Mouse (Mus musculus) neural tube, embryonic 11.5 days (tissue): ENCODE measurements around the gene Rac2. TPM values are rescaled to one million over a fixed set of nuclear protein-coding genes. Genes with fewer than 3 reads are reported as not detected.

Experiments
- ATAC-seq: fragments of 200-750 bp; cut with Nextera tagmentation; 2 replicates; pipeline ENCODE4 v1.8.0; 2017; ENCODE audit warnings: moderate number of reproducible peaks, mild to moderate bottlenecking, moderate TSS enrichment, moderate library complexity; ENCODE audit not compliant: insufficient read depth, low FRiP score, low TSS enrichment
- DNase-seq: peaks from one replicate; pipeline ENCODE4 v3.0.0-alpha.2; 2015; ENCODE audit warnings: low spot score
- H3K27ac ChIP-seq: fragments of 300-500 bp; sonication (generic); 2 replicates; pipeline ENCODE4 v1.5.1; 2014; ENCODE audit warnings: low read depth, mild to moderate bottlenecking, low read length
- H3K27me3 ChIP-seq: fragments of 300-500 bp; sonication (generic); 2 replicates; pipeline ENCODE4 v1.6.1; 2014; ENCODE audit warnings: mild to moderate bottlenecking, low read length, mixed read lengths; ENCODE audit not compliant: control insufficient read depth, insufficient read depth
- H3K36me3 ChIP-seq: fragments of 300-500 bp; sonication (generic); 2 replicates; pipeline ENCODE4 v1.6.1; 2014; ENCODE audit warnings: mild to moderate bottlenecking, low read length, moderate library complexity, mixed read lengths; ENCODE audit not compliant: control insufficient read depth, insufficient read depth
- H3K4me1 ChIP-seq: fragments of 300-500 bp; sonication (generic); 2 replicates; pipeline ENCODE4 v1.6.1; 2014; ENCODE audit warnings: low read length, mixed read lengths; ENCODE audit not compliant: control insufficient read depth, insufficient read depth
- H3K4me2 ChIP-seq: fragments of 300-500 bp; sonication (generic); 2 replicates; pipeline ENCODE4 v1.6.1; 2014; ENCODE audit warnings: low read depth, mild to moderate bottlenecking, moderate library complexity
- H3K4me3 ChIP-seq: fragments of 300-500 bp; sonication (generic); 2 replicates; pipeline ENCODE4 v1.5.1; 2014; ENCODE audit warnings: low read depth, low read length
- H3K9ac ChIP-seq: fragments of 300-500 bp; sonication (generic); 2 replicates; pipeline ENCODE4 v1.6.1; 2014; ENCODE audit warnings: mild to moderate bottlenecking, low read length
- H3K9me3 ChIP-seq: fragments of 300-500 bp; sonication (generic); 2 replicates; pipeline ENCODE4 v1.6.1; 2016; ENCODE audit warnings: low read length; ENCODE audit not compliant: control insufficient read depth
- WGBS: fragments of 180-500 bp; shearing (Covaris S2); extraction: QIAGEN DNeasy Blood & Tissue Kit; methylation state at CpG from one replicate; pipeline ENCODE4 v1.1.7; 2014; 5-methylcytosine and 5-hydroxymethylcytosine counted together
- polyA plus RNA-seq: library from polyadenylated mRNA; unstranded; fragments of >200 nt; fragmentation: Nextera tagmentation; extraction: Ambion mirVana; gene quantifications from 2 replicates; pipeline ENCODE4 v1.2.1, GENCODE M21; 2014

Rac2 gene
- polyA plus RNA-seq, 1 experiment from 2014 or later: 8.5 TPM

DNA sequence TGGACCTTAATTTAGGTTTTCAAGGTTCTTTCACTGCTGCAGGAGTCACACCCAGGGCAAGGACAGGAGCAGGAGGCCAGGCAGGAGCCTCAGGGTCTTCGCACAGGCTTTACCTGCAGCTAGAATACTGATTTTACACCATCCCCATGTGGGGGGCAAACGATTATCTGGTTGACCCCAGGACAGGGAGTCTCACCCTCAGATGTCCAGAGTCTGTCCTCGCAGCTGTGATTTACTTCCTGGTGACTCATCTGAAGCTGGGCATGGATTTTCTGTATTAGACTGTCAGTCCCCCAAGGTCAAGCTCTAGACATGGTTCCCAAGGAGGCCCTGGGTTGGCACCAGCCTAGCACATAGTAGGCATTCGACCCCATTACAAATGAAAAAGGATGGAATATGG lies 26.5 kb downstream of the Rac2 start:
- H3K4me1 ChIP-seq: peaks cover 6% of the 10 kb centered on the region; the same call in 1 of the 2 replicates
- H3K27ac ChIP-seq: no peak overlapping the region
- H3K27me3 ChIP-seq: 0 out of 2 replicates have a peak, but pooled peaks cover 2% of the 10 kb centered on the region
- ATAC-seq (no peak), DNase-seq (no peak)
- no peak overlapping the region for H3K4me3 ChIP-seq
- H3K9ac ChIP-seq: no peak overlapping the region
- H3K36me3 ChIP-seq: no peaks in the 10 kb centered on the region
- no peaks in the 10 kb centered on the region for H3K9me3 ChIP-seq
- H3K4me2 ChIP-seq: no peak overlapping the region
- WGBS: 85% methylated on average over 4 of the region's 4 CpGs

DNA sequence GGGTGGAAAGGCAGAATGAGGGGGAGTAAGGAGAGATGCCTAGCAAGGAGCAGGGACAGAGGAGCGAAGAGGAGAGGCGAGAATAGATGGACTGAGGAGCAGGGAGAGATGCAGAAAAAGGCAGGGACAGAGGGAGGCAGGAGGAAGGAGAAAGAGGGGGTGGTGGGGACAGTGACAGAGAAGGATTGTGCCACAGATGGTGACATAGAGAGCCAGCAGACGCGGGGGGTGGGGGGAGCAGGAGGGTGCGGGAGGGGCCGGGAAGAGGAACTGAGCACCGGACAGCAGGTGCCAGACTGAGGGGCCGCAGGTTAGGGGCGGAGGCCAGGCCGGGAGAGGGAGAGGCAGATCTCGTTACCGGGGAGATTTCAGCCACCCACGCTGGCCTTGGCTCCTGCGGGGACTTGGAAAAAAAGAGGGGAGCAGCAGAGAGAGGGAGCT lies 28.0 kb downstream of the Rac2 start, which contains the start of gene Sstr3:
TSS of gene Sstr3 (minus strand) at position 125 of the 441 bp plus-strand sequence.
- no peak for ATAC-seq
- H3K4me3 ChIP-seq: no peak within 1 kb of the TSS
- WGBS: 13% methylated on average over 14 of the region's 14 CpGs
- H3K4me1 ChIP-seq: peaks cover 6% of the 10 kb centered on the region; the same call in 1 of the 2 replicates
- no peak within 1 kb of the TSS for H3K4me2 ChIP-seq
- no peaks in the 10 kb centered on the region for H3K36me3 ChIP-seq
- H3K27me3 ChIP-seq: 0 out of 2 replicates have a peak, but pooled peaks cover 2% of the 10 kb centered on the region
- no peaks in the 10 kb centered on the region for H3K9me3 ChIP-seq
- no peak within 1 kb of the TSS for H3K27ac ChIP-seq
- H3K9ac ChIP-seq: no peak within 1 kb of the TSS
- DNase-seq: peak; percentile 31

DNA sequence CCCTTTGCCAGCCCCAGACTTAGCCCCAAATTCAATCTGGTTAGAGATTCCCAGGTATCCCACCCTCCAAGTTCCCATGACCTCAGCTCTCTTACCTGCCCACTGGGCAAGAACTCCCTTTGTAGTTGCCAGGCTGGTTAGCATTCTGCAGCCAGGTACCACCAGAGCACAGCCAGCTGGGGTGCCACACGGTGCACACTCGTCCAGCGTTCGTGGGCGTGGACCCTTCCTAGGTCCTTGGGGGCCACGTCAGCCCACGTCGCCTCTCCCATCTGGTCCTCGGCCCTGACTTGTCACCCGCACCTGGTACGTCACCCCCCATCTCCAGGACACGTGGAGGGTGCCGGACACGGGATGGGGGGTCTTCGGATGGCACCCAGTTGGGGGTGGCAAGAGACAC lies 28.5 kb downstream of the Rac2 start:
- H3K27ac ChIP-seq: no peak overlapping the region
- no peak for ATAC-seq

DNA sequence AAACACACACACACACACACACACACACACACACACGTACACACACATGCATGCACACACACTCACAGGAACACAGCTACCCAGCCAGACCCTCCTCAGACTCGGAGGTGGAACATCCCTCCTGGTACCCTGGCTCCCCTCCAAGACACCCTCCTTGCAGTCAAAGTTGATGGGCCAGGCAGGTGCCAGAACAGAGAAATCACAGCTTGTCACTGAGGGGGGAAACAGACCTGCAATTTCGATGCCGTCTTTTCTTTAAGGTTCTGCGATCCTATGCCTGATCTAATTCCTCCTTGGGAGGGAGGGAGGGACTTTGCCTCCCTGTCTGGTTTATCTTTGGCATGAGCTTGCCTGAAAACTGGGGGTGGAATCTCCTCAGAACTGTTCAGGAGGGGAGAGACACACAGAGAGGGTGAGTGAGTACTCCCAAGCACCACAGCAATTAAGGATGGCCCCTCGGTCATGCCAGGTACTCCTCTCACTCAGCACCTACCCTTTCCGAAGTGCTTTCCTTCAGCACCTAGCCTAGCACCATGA lies 29.7 kb downstream of the Rac2 start:
- Histone ChIP-seq H3K9ac (no peak overlapping the region), H3K27ac (no peak overlapping the region), H3K9me3 (no peaks in the 10 kb centered on the region), H3K4me1 (no peaks in the 10 kb centered on the region; the same call in 1 of the 2 replicates), H3K27me3 (0 out of 2 replicates have a peak, but pooled peaks cover 2% of the 10 kb centered on the region), H3K36me3 (no peaks in the 10 kb centered on the region), H3K4me3 (no peak overlapping the region), H3K4me2 (no peak overlapping the region)
- WGBS: 72% methylated on average over 7 of the region's 7 CpGs
- DNase-seq (no peak), ATAC-seq (no peak)

More for the DNA sequence above, 28.5 kb downstream of the Rac2 start:
- no peak for DNase-seq
- H3K4me2 ChIP-seq: no peak overlapping the region
- 78% methylated on average over 15 of the region's 15 CpGs for WGBS
- no peaks in the 10 kb centered on the region for H3K9me3 ChIP-seq
- 0 out of 2 replicates have a peak, but pooled peaks cover 2% of the 10 kb centered on the region for H3K27me3 ChIP-seq
- H3K4me1 ChIP-seq: peaks cover 6% of the 10 kb centered on the region; the same call in 1 of the 2 replicates
- H3K9ac ChIP-seq: no peak overlapping the region
- H3K4me3 ChIP-seq: no peak overlapping the region
- no peaks in the 10 kb centered on the region for H3K36me3 ChIP-seq

DNA sequence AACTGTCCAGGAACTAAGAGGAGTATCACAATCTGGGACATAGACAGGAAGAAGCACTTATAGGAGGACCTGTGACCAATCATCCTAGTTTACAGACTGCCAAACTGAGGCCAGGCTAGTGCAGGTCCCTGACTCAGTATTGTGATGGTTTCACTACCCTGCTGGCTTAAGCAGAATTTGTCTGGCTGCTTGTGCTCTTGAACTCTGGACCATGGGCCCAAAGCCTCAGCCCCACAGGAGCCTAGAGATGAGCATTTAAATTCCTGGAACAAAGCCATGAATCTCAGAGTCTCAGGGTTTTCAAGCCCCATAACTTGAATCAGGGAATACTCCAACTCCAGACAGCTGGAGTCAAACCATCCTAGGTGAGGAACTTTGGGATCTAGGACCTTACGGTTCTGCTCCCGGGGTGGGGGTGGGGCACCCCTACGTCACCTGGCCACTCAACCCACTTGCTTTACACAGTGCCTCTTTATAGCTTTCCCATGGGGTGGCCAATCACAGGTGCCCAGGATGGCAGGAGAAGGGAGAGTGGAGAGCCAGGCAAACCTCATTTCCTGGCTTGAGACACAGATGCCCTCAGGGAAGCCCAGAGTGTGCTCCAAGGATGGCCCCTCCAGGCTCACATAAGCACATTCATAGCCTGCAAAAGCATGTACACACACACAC lies 30.4 kb downstream of the Rac2 start:
- Histone ChIP-seq H3K27ac (no peak overlapping the region), H3K9me3 (no peaks in the 10 kb centered on the region), H3K9ac (no peak overlapping the region), H3K4me1 (no peaks in the 10 kb centered on the region), H3K4me2 (no peak overlapping the region), H3K36me3 (no peaks in the 10 kb centered on the region), H3K27me3 (0 out of 2 replicates have a peak, but pooled peaks cover 2% of the 10 kb centered on the region), H3K4me3 (no peak overlapping the region)
- DNase-seq: no peak
- no peak for ATAC-seq
- WGBS: 85% methylated on average over 3 of the region's 3 CpGs

DNA sequence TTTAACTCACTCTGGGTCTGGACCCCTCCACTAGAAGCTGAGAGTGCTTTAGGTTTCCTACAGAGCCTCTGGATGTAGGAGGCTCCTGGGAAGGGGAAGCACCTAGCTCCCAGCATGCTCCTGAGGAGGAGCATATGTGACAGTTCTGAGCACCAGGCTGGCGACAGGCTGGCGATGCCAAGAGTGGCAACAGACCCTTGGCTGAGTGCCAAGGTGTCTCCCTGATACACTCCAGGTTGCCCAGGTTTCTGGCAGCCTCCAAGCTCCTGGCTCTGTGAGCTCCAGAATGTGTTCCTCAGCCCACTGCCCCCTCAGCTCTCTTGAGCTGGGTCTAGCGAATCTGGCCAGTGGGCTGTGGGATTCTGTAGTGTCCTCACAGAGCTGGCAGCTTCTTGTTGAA lies 31.0 kb downstream of the Rac2 start:
- Histone ChIP-seq H3K9me3 (no peaks in the 10 kb centered on the region), H3K4me2 (no peak overlapping the region), H3K27me3 (0 out of 2 replicates have a peak, but pooled peaks cover 2% of the 10 kb centered on the region), H3K9ac (no peak overlapping the region), H3K4me1 (no peaks in the 10 kb centered on the region), H3K36me3 (no peaks in the 10 kb centered on the region), H3K4me3 (no peak overlapping the region), H3K27ac (no peak overlapping the region)
- ATAC-seq (no peak), DNase-seq (no peak)
- WGBS: 70% methylated on average over 3 of the region's 3 CpGs

DNA sequence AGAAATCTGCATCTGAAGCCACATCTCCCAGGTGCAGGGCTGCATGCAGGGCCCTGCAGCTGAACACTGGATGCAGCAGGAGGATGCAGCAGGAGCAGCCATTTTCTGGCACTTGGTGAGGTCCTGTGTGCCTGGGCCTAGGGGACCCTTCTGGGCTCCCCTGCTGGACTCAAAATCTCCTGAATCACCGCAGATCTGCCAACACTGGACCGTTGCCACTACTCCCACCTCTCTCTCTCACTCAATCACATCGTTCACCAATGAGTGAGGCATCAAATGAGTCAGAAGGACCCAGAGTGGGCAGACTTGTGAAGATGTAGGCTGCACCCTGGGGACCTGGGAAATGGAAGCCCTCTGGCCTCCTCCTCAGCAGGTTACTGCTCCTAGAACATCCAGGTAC lies 31.5 kb downstream of the Rac2 start:
- Histone ChIP-seq H3K27ac (no peak overlapping the region), H3K36me3 (no peaks in the 10 kb centered on the region), H3K9ac (no peak overlapping the region), H3K4me1 (no peaks in the 10 kb centered on the region), H3K4me2 (no peak overlapping the region), H3K4me3 (no peak overlapping the region), H3K9me3 (no peaks in the 10 kb centered on the region), H3K27me3 (0 out of 2 replicates have a peak, but pooled peaks cover 2% of the 10 kb centered on the region)
- no peak for DNase-seq
- no peak for ATAC-seq
- WGBS: 81% methylated on average over 3 of the region's 3 CpGs

DNA sequence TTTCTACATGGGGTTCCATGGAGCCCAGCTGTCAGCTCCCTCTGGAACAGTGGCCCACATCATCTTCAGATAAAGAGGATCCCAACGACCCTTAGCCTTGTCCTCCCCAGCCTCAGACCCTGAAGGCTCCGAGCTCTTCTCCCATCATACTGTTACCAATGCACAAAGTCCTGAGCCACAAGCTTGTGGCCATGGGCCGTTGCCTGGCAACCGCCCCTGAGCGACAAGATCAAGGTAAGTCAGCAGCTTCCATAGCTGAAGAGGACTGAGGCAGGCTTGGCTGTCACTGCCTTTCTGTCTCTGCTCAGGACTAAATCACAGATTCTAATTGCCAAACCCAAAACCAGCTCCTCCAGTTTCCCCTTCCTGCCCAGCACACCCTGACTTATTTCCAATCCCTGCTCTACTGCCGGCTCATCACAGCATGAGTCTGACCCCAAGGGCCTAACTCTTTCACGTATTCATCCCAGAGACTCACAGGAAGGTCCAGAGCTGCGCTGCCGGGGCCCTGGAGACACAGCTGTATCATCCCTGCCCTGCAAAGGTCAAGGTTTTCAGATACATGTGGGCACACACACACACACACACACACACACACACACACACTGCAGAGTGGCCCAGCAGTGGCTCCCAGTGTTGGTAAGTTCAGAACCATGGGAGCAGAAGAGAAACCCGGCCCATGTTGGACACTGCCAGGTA lies 36.7 kb downstream of the Rac2 start:
- DNase-seq: no peak
- no peaks in the 10 kb centered on the region for H3K27me3 ChIP-seq
- 55% methylated on average over 10 of the region's 10 CpGs for WGBS
- ATAC-seq: no peak
- H3K4me1 ChIP-seq: peaks cover 6% of the 10 kb centered on the region
- H3K4me3 ChIP-seq: no peak overlapping the region
- no peaks in the 10 kb centered on the region for H3K36me3 ChIP-seq
- H3K4me2 ChIP-seq: no peak overlapping the region
- no peak overlapping the region for H3K27ac ChIP-seq
- no peak overlapping the region for H3K9ac ChIP-seq
- no peaks in the 10 kb centered on the region for H3K9me3 ChIP-seq
